Comparison of ENCODE assay signal across 9 mouse cellular contexts in genomic region chr1:125430737-125431136, GRCm38 (mm10). TPM values are rescaled to one million over a fixed set of nuclear protein-coding genes. Genes with fewer than 3 reads are reported as not detected.
DNase-seq lines count a peak whose midpoint lies in the region; ATAC-seq and TF ChIP-seq lines count a peak whose summit lies in the region.
"Had no signal": no experiment of that assay in that cellular context is flagged by ENCODE, and none has a peak within 500 bp of the region (broad histone marks: within the 10 kb centered on the region; RNA-seq: fewer than 3 reads in every experiment).

No protein-coding gene starts in this region.

- no peak overlapping the region for H3K4me3 ChIP-seq in midbrain, embryonic 11.5 days (ENCODE audit: low read depth, low read length)
- H3K4me3 ChIP-seq in midbrain, embryonic 15.5 days: no peak overlapping the region
- no peak overlapping the region for H3K4me3 ChIP-seq in intestine, postnatal 0 days (ENCODE audit: low read depth, low read length)
- H3K4me3 ChIP-seq in hindbrain, embryonic 14.5 days (replicated peaks; ENCODE audit: low read length): no peak overlapping the region
- no peak overlapping the region for H3K4me3 ChIP-seq in limb, embryonic 10.5 days
- H3K4me3 ChIP-seq: limb, embryonic 13.5 days had no signal

- DNase-seq in embryo, embryonic 10.5 days (ENCODE audit: low spot score): peak; percentile 4
- DNase-seq in embryo, embryonic 9.5 days (ENCODE audit: extremely low spot score): no peak
- peak; percentile 66 for DNase-seq in midbrain, embryonic 11.5 days (ENCODE audit: low spot score, missing footprints)
- no peak for DNase-seq in hindbrain, embryonic 14.5 days (ENCODE audit: low spot score)
- no peak for DNase-seq in limb, embryonic 10.5 days (ENCODE audit: low spot score)
- DNase-seq in ovary, postnatal 14 days (ENCODE audit: low spot score): no peak

- H3K27ac ChIP-seq in midbrain, embryonic 11.5 days (ENCODE audit: low read depth, low read length): no peak overlapping the region
- no peak overlapping the region for H3K27ac ChIP-seq in midbrain, embryonic 15.5 days
- no peak overlapping the region for H3K27ac ChIP-seq in intestine, postnatal 0 days (ENCODE audit: low read depth, low read length)
- H3K27ac ChIP-seq in hindbrain, embryonic 14.5 days: no peak overlapping the region
- no peak overlapping the region for H3K27ac ChIP-seq in limb, embryonic 10.5 days
- H3K27ac ChIP-seq: limb, embryonic 13.5 days had no signal

- no peak overlapping the region for H3K9ac ChIP-seq in midbrain, embryonic 11.5 days (ENCODE audit: low read length)
- no peak overlapping the region for H3K9ac ChIP-seq in midbrain, embryonic 15.5 days
- H3K9ac ChIP-seq in intestine, postnatal 0 days (ENCODE audit: low read depth, low read length): no peak overlapping the region
- H3K9ac ChIP-seq in hindbrain, embryonic 14.5 days: no peak overlapping the region
- H3K9ac ChIP-seq: limb, embryonic 13.5 days had no signal

- H3K4me2 ChIP-seq in midbrain, embryonic 11.5 days: no peak overlapping the region
- no peak overlapping the region for H3K4me2 ChIP-seq in midbrain, embryonic 15.5 days
- H3K4me2 ChIP-seq in intestine, postnatal 0 days (replicated peaks; ENCODE audit: low read depth): peak overlapping the region; percentile 27
- no peak overlapping the region for H3K4me2 ChIP-seq in hindbrain, embryonic 14.5 days (replicated peaks)
- H3K4me2 ChIP-seq: limb, embryonic 13.5 days had no signal

- H3K36me3 ChIP-seq in midbrain, embryonic 11.5 days (ENCODE audit: control insufficient read depth, insufficient read depth, low read length): no peaks in the 10 kb centered on the region
- no peaks in the 10 kb centered on the region for H3K36me3 ChIP-seq in midbrain, embryonic 15.5 days (replicated peaks)
- H3K36me3 ChIP-seq in intestine, postnatal 0 days (ENCODE audit: control insufficient read depth, insufficient read depth): no peaks in the 10 kb centered on the region
- H3K36me3 ChIP-seq in hindbrain, embryonic 14.5 days (replicated peaks; ENCODE audit: control insufficient read depth, insufficient read depth): no peaks in the 10 kb centered on the region
- H3K36me3 ChIP-seq in limb, embryonic 10.5 days: no peaks in the 10 kb centered on the region
- H3K36me3 ChIP-seq: limb, embryonic 13.5 days had no signal

- H3K9me3 ChIP-seq in midbrain, embryonic 11.5 days (ENCODE audit: control insufficient read depth, low read length): no peaks in the 10 kb centered on the region
- H3K9me3 ChIP-seq in midbrain, embryonic 15.5 days: no peaks in the 10 kb centered on the region
- no peaks in the 10 kb centered on the region for H3K9me3 ChIP-seq in intestine, postnatal 0 days (ENCODE audit: control insufficient read depth)
- H3K9me3 ChIP-seq in hindbrain, embryonic 14.5 days (ENCODE audit: control insufficient read depth, low read length): no peaks in the 10 kb centered on the region
- no peaks in the 10 kb centered on the region for H3K9me3 ChIP-seq in limb, embryonic 10.5 days (replicated peaks)
- H3K9me3 ChIP-seq: limb, embryonic 13.5 days had no signal

- WGBS in midbrain, embryonic 11.5 days: 76% methylated on average over 7 of the region's 7 CpGs
- WGBS in midbrain, embryonic 15.5 days: 73% methylated on average over 7 of the region's 7 CpGs
- 39% methylated on average over 7 of the region's 7 CpGs for WGBS in intestine, postnatal 0 days
- 58% methylated on average over 7 of the region's 7 CpGs for WGBS in hindbrain, embryonic 14.5 days
- 74% methylated on average over 7 of the region's 7 CpGs for WGBS in limb, embryonic 10.5 days

- TF ChIP-seq CTCF in intestine, postnatal 0 days (IDR thresholded peaks at IDR 0.05; ENCODE audit: low read depth): no peak

- H3K27me3 ChIP-seq in midbrain, embryonic 11.5 days (ENCODE audit: control insufficient read depth, insufficient read depth, low read length): no peaks in the 10 kb centered on the region
- no peaks in the 10 kb centered on the region for H3K27me3 ChIP-seq in midbrain, embryonic 15.5 days (replicated peaks)
- no peaks in the 10 kb centered on the region for H3K27me3 ChIP-seq in intestine, postnatal 0 days (replicated peaks; ENCODE audit: control insufficient read depth, insufficient read depth, low read length)
- no peaks in the 10 kb centered on the region for H3K27me3 ChIP-seq in hindbrain, embryonic 14.5 days (ENCODE audit: control insufficient read depth, insufficient read depth, low read length)
- H3K27me3 ChIP-seq in limb, embryonic 10.5 days (ENCODE audit: low read depth, poor library complexity, severe bottlenecking): no peaks in the 10 kb centered on the region
- H3K27me3 ChIP-seq: limb, embryonic 13.5 days had no signal

- no peak for ATAC-seq in midbrain, embryonic 11.5 days (ENCODE audit: low FRiP score)
- ATAC-seq in midbrain, embryonic 15.5 days (replicated peaks): no peak
- ATAC-seq in intestine, postnatal 0 days: no peak
- ATAC-seq in hindbrain, embryonic 14.5 days (ENCODE audit: low FRiP score): no peak

- peaks cover 13% of the 10 kb centered on the region for H3K4me1 ChIP-seq in midbrain, embryonic 11.5 days (ENCODE audit: control insufficient read depth, insufficient read depth, low read length)
- H3K4me1 ChIP-seq in midbrain, embryonic 15.5 days: peaks cover 36% of the 10 kb centered on the region
- peaks cover 10% of the 10 kb centered on the region; the same call in 1 of the 2 replicates for H3K4me1 ChIP-seq in intestine, postnatal 0 days (replicated peaks; ENCODE audit: control insufficient read depth, insufficient read depth, low read length)
- peaks cover 36% of the 10 kb centered on the region for H3K4me1 ChIP-seq in hindbrain, embryonic 14.5 days (replicated peaks; ENCODE audit: control insufficient read depth, insufficient read depth, low read length)
- peaks cover 24% of the 10 kb centered on the region for H3K4me1 ChIP-seq in limb, embryonic 10.5 days

RNA-seq across cellular contexts. Expression of gene Actr3, which starts 4.8 kb away (rescaled TPM):
- 269 and 271 TPM in 2 replicates for polyA plus RNA-seq in midbrain, embryonic 11.5 days (2014; fragmentation: Nextera tagmentation; extraction: Ambion mirVana)
- polyA plus RNA-seq in midbrain, embryonic 15.5 days (2015; fragmentation: Nextera tagmentation; extraction: Ambion mirVana): 224 and 228 TPM in 2 replicates
- 223 and 234 TPM in 2 replicates for polyA plus RNA-seq in intestine, postnatal 0 days (2015; fragmentation: Nextera tagmentation; extraction: Ambion mirVana)
- 242 and 264 TPM in 2 replicates for polyA plus RNA-seq in hindbrain, embryonic 14.5 days (2014; fragmentation: Nextera tagmentation; extraction: Ambion mirVana)
- 230 and 231 TPM in 2 replicates for polyA plus RNA-seq in limb, embryonic 10.5 days (2016; fragmentation: Nextera tagmentation; extraction: Ambion mirVana)

Comparison
In these comparisons a context has a peak if more than half of its experiments do, and no peak if none do; other contexts are left out.
1. DNase-seq: peak in embryo, embryonic 10.5 days (single experiment) and midbrain, embryonic 11.5 days (single experiment); none in embryo, embryonic 9.5 days (single experiment), hindbrain, embryonic 14.5 days (single experiment), limb, embryonic 10.5 days (single experiment) and ovary, postnatal 14 days (single experiment).